Mouse (Mus musculus): Measurements from ENCODE around the gene Ube2g2. TPM values are rescaled to one million over a fixed set of nuclear protein-coding genes. Genes with fewer than 3 reads are reported as not detected.
"Not testable (repeated sequence)": the region's sequence is repeated elsewhere in the genome, so short reads cannot be mapped to it uniquely, and the experiment has no call there.

The Ube2g2 gene
- total RNA-seq, 4 experiments from 2014 or later: 78.9 to 82.9 (median 81.2) TPM

DNA sequence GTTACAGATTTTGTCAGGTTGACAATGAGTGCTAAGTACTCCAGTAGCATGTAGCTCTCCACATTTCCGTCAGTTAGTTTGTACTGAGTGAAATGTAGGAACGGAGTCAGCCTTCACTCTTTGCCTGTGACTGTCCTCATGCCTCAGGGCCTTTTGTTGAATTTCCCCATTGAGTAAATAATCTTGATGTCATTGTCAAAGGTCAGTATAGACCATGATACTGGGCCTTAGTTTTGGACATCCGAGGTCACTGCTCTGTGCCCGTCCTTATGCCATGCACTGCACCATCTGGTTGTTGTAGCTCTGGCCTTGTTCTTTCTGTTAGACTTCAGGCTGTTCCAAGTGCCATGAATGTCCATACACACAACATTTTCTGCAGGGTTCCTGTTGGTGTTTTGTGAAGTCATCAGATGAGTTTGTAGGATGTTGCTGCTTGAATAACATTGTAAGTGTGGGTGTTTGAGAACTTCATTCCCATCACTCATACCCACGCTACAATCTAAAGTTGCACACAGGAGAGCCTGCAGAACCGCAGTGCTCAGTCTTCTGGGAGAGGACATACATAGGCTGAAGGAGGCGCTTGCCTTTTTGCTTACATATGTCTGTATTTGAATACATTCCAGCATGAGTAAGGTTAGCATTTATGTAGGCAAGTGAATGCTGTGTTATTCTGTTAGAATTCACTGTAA lies 14.3 kb downstream of the Ube2g2 start:
- DNase-seq (ENCODE audit: low spot score): no peak

DNA sequence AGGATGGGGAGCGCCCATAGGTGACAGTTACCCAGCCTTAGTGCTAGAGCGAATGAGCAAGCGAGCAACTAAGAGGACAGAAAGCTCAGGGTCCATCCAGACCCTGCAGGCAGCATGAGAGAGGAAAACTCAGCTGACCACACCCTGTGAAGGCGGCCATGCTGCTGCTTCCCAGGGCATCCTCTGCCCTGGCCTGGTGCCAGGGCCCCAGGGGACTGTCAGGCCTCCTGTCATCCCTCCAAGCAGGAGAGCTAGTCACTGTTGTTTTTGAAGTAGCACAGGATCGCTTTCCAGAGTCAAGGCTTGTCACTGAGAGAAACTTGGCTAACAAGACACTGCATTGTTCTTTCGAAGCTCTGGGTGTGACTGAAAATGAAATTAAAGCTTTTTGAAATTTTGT lies 16.9 kb downstream of the Ube2g2 start:
- DNase-seq (ENCODE audit: low spot score): no peak

DNA sequence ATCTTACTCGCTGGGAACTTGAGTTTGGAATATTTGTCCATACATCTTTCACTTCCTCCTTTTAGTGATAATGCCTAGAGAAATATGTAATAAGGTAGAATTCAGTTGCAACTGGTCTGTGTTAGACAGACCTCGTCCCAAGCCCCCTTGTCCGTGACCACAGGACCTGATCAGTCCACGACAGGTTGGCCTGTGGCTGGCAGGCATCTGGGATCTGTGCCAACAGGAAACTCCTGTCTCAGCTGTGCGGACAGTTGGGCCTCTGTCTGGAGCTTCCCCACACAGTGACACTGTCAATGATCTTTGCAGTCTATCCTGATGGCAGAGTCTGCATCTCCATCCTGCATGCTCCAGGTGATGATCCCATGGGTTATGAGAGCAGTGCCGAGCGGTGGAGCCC lies 21.1 kb downstream of the Ube2g2 start:
- no peak for DNase-seq (ENCODE audit: low spot score)

- no peak for DNase-seq (ENCODE audit: low spot score)
Measured at GRCm38 (mm10) chr10:77645571-77645970, 23.5 kb downstream of the Ube2g2 start.

DNA sequence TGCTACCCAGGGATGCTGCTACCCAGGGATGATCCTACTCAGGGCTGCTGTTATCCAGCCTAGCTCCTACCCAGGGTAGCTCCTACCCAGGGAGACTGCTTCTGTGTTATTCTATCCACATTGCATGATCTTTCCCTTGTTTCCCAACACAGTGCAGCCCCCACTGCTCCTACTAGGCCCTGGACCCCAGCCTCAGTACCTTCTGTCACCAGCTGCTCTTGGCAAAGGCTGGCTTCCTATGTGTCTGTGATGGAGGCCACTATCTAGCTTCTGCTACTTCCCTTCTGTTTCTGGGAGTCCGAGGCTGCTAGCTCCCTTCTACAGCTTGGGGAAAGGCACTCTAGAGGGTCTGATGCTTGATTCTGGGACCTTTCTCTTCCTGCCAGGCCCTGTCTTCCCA lies 25.4 kb downstream of the Ube2g2 start:
- DNase-seq (ENCODE audit: low spot score): no peak

DNA sequence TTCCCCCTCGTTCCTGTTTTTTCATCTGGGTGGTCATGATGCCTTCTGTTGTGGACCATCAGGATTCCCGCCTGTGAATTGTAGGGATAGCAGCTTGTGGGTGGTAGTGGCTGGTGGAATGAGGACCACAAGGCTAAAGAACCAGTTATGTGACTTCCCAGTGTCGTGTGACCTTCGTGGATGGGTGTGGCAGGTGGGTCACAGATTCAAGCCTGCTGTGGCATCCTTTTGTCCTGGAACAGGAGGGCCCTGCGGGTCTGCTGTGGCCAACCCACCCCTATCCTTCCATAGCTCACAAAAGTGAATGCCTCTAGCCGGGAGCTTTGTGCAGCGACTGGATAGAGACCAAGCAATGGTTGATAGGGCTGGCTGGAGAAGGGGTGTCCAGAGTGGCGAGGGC lies 25.8 kb downstream of the Ube2g2 start:
- DNase-seq (ENCODE audit: low spot score): no peak

DNA sequence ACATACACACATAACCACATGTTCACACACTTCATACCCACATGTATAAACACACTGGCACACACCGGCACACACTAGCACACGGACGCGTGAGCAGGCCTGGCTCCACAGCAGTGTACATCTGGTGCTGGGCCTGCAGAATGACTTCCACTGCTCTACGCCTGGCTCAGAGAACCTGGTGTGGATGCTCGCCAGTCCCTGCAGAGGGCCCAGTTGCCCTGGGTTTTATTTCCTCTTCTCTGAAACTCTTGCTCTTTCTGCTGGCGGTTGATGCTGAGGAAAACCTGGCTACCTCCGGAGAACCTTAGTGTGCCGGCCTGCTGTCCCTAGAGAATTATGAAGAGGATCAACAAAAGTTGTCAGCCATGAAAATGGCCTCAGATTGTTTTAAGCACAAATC lies 30.0 kb downstream of the Ube2g2 start:
- no peak for DNase-seq (ENCODE audit: low spot score)

DNA sequence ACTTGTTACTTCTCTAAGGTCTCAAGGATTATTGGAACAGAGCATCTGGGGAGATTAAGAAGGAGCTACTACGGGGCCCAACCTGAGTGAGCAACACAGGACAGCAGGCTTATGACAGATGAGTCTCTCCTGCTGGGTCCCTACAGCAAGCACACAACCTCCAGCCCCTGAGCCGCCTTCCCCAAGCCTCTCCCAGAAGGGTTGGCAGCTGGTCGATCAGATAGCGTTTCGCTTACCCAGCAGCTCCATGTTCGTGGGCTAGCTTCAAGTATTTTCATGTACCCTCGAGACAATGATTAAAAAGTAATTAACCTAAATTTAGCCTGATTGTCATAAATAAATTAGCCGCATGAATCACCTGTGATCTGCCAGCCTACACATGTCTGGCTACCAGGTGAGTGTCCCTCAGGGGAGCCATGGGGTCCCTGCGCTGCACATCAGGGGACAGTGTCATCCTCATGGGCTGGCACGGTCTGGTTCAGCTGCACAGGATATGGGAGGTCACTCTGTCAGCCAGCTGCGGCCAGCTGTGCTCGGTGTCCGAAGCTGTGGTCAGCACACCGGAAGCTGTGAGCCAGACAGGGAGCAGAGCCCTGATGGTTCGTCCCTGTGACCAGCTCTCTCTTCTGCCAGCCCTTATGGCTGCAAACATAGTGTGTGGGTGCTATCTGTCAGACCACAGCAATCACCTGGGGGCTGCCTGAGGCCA lies 36.4 kb downstream of the Ube2g2 start:
- DNase-seq (ENCODE audit: low spot score): no peak

DNA sequence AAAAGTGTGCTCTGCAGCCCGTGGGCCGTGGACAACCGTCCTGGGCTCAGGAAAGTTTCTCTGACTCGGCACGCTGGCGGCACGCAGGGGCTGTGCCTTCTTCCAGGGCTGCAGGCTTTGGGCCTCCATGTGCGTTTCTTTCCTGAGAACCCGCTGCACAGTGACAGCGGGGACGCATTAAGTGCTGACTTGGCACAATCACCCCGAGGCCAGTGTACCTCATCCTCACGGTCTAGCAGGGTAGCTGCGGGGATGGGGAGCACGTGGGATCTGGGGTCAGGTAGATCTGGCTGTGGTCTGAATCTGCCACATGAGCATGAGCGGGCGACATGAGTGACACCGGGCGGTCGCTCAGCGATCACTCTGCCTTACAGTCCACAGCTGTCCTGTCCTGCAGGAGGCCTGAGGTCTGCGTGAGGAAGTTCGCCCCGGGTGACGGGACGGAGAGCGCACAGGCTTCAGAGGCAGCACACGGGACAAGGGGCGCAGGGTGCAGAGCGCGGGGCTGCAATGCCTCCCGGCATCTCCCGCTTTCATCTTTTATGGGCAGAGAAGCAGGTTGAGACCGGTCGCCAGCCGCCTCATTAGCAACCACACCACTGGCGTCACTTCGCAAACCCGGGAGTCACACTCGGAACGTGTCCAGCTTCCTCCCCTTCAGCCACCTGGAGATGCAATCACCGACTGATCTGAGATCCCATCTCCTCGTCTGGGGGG lies 42.0 kb downstream of the Ube2g2 start:
- no peak for DNase-seq (ENCODE audit: low spot score)

GRCm38 (mm10) chr10:77666342-77666741 lies 44.3 kb downstream of the Ube2g2 start:
- no peak for DNase-seq (ENCODE audit: low spot score)

GRCm38 (mm10) chr10:77667402-77667801 lies 45.3 kb downstream of the Ube2g2 start:
- DNase-seq (ENCODE audit: low spot score): no peak

DNA sequence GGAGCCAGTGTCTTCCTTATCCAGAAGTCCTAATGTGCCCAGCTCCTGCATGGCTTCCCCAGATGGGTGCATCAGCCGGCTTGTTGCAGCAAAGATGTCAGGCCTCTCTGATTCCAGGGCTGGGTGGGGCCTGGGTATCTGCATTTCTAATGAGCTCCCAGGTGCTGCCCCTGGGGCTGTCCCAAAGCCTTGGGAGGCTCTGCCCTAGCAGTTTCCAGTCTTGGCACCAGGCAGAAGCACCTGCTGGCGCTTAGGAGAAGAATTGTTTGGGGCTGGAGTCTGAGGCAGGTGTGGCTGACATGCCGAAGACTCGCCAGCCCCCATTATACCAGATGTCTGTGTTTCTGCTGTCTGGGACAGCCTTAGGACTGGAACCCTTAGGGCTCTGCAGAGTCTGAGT lies 48.6 kb downstream of the Ube2g2 start:
- no peak for DNase-seq (ENCODE audit: low spot score)

- DNase-seq (ENCODE audit: low spot score): no peak
Measured at GRCm38 (mm10) chr10:77671519-77671918, 49.4 kb downstream of the Ube2g2 start.

DNA sequence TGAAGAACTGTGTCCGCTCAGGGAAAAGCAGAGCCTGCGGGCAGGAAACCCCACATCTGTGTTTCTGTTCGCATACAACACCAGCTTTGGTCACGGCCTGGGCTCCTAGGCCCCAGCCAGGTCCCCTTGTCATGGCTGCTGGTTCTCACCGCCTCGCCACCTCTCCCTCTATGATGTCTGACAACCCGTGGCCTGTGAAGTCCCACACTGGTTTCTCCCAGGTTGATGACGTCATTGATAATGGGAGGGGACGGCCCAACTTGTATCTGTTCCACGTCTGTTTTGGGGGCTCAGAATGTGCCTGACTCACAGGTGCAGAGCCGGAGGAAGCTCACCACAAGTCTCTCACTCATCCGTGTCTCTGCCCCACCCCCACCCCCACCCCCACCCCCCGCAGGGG lies 51.7 kb downstream of the Ube2g2 start:
- DNase-seq (ENCODE audit: low spot score): no peak

DNA sequence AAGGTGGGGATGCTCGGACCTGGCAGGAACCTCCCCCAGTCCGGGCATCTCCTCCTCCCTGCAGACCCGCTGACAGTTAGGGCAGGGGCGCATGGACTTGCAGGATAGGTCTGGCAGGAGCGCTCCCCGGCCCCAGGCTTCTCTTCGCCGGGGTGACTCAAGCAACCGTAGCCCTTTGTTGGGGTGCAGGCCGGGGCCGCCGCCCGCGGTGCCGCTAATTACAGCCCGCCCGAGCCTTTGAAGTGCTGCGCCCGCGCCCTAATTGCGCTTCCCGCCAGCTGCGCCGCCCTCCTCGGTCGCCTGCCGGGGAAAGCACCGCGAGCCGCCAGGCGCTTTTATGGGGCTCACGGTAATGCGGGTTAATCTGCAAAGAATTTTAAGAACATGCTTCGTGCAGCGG lies 55.5 kb downstream of the Ube2g2 start:
- no peak for DNase-seq (ENCODE audit: low spot score)

- no peak for DNase-seq (ENCODE audit: low spot score)
Measured at GRCm38 (mm10) chr10:77682994-77683393, 60.9 kb downstream of the Ube2g2 start.

DNA sequence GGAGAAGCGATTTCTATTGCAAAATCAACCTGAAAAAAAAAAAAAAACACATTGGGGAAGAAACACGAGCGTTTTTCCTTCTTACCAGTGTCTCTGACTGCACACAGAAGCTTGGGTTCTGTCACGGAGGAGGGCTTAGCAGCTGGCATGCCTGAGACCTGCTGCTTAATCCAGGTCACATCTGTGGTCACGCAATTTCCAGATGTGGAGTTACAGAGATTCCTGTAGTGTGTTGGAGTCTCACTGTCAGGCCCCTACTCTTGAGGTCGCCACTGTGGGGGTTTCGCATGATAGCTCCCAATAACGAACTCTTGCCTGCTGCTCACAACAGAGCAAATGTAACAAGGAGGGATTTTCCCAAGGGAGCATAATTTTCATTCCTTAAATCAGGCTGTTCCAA lies 62.1 kb downstream of the Ube2g2 start:
- no peak for DNase-seq (ENCODE audit: low spot score)

- peak; percentile 15 for DNase-seq (ENCODE audit: low spot score)
Measured at GRCm38 (mm10) chr10:77685895-77686664, 64.0 kb downstream of the Ube2g2 start, which contains the start of gene Tspear. Gene Tspear (plus strand): TSS chr10:77686569.

DNA sequence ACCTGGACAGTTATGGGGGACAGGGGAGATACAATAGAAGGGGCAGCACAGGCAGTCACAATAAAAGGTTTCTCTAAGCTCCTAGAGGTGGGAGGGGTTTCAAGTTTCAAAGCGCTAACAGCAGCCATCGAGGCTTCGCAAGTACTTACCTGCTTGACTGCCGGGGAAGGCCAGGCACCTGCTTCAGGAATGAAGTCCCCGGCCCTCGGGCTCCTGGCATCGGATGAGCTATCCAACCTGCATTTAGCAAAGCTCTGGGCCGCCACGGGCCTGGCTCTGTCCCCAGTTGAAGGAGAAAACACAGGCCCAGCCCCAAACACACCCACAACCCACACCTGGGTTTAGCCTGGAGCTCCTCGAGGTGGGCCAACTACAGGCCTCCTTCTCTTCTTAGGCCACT lies 64.9 kb downstream of the Ube2g2 start:
- DNase-seq (ENCODE audit: low spot score): no peak

GRCm38 (mm10) chr10:77690356-77690807 lies 68.3 kb downstream of the Ube2g2 start, which contains the start of gene Gm19402:
Gene Gm19402 (minus strand): TSS chr10:77690757.
- DNase-seq (ENCODE audit: low spot score): not testable (repeated sequence)

Measured in heart, adult 8-10 months (tissue).